Mouse (Mus musculus): Measurements from ENCODE around the gene Klc1. TPM values are rescaled to one million over a fixed set of nuclear protein-coding genes. Genes with fewer than 3 reads are reported as not detected.

Gene Klc1
- total RNA-seq, 2 experiments from 2014 or later: 36.3 to 72.7 TPM

GRCm38 (mm10) chr12:111848300-111848798, 89.7 kb downstream of the Klc1 start:
- no peak for ATAC-seq (ENCODE audit: poor library complexity, severe bottlenecking)

DNA sequence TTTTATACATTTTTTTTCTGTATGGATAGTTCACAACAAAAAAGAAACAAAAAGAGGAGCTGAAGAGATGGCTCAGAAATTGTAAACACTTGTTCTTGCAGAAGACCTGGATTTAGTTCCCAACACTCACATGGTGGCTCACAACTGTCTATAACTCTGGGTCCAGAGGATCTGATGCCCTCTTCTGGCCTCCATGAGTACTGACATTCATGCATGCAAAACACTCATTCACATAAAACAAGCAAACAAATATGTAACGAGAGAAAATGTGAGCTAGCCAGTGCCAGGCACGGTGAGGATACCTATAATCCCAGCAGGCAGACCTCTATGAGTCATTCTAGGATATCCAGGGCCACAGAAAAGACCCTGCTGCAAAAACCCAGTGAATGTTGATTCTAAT, 92.6 kb downstream of the Klc1 start:
- ATAC-seq (ENCODE audit: poor library complexity, severe bottlenecking): no peak

- ATAC-seq (ENCODE audit: poor library complexity, severe bottlenecking): no peak
Observed at GRCm38 (mm10) chr12:111851745-111852144, 93.1 kb downstream of the Klc1 start.

- ATAC-seq (ENCODE audit: poor library complexity, severe bottlenecking): no peak
Observed at GRCm38 (mm10) chr12:111853011-111853436, 94.4 kb downstream of the Klc1 start.

DNA sequence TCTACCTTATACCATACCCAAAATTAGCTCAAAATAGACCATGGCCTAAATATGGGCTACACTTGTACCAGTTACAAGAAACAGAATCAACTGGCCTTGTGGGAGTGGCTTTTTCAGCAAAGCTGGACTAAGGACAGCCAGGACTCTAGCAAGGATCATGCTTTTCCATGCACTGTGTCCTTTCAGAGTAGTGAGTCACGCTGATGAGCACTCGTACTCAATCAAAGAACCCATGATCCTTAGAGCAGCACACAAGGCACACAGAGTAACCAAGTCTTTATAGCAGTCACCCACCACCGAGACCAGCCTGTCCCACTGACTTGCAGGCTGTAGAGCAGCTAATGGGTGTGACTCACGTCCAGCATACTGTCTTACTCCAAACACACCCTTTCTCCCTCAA, 94.9 kb downstream of the Klc1 start:
- ATAC-seq (ENCODE audit: poor library complexity, severe bottlenecking): no peak

DNA sequence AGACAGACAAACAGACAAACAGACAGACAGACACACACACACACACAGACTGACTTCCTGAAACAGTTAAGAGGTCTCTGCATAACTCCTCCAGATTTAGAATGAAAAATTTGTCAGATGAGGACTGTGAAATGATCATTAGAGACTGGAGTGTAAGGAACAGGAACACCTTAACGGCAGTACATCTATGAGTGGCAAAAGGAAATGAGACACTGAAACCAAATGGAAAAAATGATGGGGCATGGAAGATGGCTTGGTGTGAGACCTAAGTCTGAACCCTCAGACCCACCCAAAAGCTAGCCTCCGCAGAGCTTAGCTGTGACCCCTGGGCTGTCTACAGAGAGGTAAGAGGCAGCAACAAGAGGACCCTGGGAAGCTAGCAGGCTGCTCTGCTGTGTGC, 96.8 kb downstream of the Klc1 start:
- ATAC-seq (ENCODE audit: poor library complexity, severe bottlenecking): no peak

Other genes starting within 250 kb of the Klc1 start
- gene Eif5, start 220.8 kb upstream of the Klc1 start, total RNA-seq (2015): 255 and 299 TPM in 2 replicates
- 203 and 252 TPM in 2 replicates for gene Eif5, start 220.8 kb upstream of the Klc1 start, total RNA-seq (2017)
- gene Mark3, start 184.3 kb upstream of the Klc1 start, total RNA-seq (2015): 61.6 and 69.6 TPM in 2 replicates
- 77.3 and 80.9 TPM in 2 replicates for gene Mark3, start 184.3 kb upstream of the Klc1 start, total RNA-seq (2017)
- 8.0 and 9.7 TPM in 2 replicates for gene Ckb, start 86.5 kb upstream of the Klc1 start, total RNA-seq (2015)
- 22.0 and 23.1 TPM in 2 replicates for gene Ckb, start 86.5 kb upstream of the Klc1 start, total RNA-seq (2017)
- 2.3 and 3.2 TPM in 2 replicates for gene Trmt61a, start 80.7 kb upstream of the Klc1 start, total RNA-seq (2015)
- gene Trmt61a, start 80.7 kb upstream of the Klc1 start, total RNA-seq (2017): 2.2 and 3.8 TPM in 2 replicates
- gene Bag5, start 45.6 kb upstream of the Klc1 start, total RNA-seq (2015): 10.8 and 11.4 TPM in 2 replicates
- 19.1 and 21.8 TPM in 2 replicates for gene Bag5, start 45.6 kb upstream of the Klc1 start, total RNA-seq (2017)
- 44.6 and 45.0 TPM in 2 replicates for gene Apopt1, start 45.6 kb upstream of the Klc1 start, total RNA-seq (2015)
- 60.6 and 61.0 TPM in 2 replicates for gene Apopt1, start 45.6 kb upstream of the Klc1 start, total RNA-seq (2017)
- 3.7 and 4.6 TPM in 2 replicates for gene Xrcc3, start 55.0 kb downstream of the Klc1 start, total RNA-seq (2015)
- 3.2 and 3.3 TPM in 2 replicates for gene Xrcc3, start 55.0 kb downstream of the Klc1 start, total RNA-seq (2017)
- gene Zfyve21, start 55.3 kb downstream of the Klc1 start, total RNA-seq (2015): 10.5 and 14.8 TPM in 2 replicates
- 7.4 and 11.0 TPM in 2 replicates for gene Zfyve21, start 55.3 kb downstream of the Klc1 start, total RNA-seq (2017)
- gene Ppp1r13b, start 149.3 kb downstream of the Klc1 start, total RNA-seq (2015): 3.8 and 6.9 TPM in 2 replicates
- 2.8 and 3.3 TPM in 2 replicates for gene Ppp1r13b, start 149.3 kb downstream of the Klc1 start, total RNA-seq (2017)
- gene Atp5mpl, start 208.1 kb downstream of the Klc1 start, total RNA-seq (2015): 371 and 395 TPM in 2 replicates
- gene Atp5mpl, start 208.1 kb downstream of the Klc1 start, total RNA-seq (2017): 580 and 630 TPM in 2 replicates
- gene Tdrd9, start 212.7 kb downstream of the Klc1 start, total RNA-seq (2015): 0.07 TPM in 1 of 2 replicates, not detected in the other
- not detected in 2 replicates for gene Tdrd9, start 212.7 kb downstream of the Klc1 start, total RNA-seq (2017)
- gene Rd3l, start 222.5 kb downstream of the Klc1 start, total RNA-seq (2015): not detected in 2 replicates
- not detected in 2 replicates for gene Rd3l, start 222.5 kb downstream of the Klc1 start, total RNA-seq (2017)

All from megakaryocyte, adult 5-6 weeks (primary cell).